Mouse (Mus musculus): ENCODE results near the gene Unc119b. TPM values are rescaled to one million over a fixed set of nuclear protein-coding genes. Genes with fewer than 3 reads are reported as not detected.
"Not testable (repeated sequence)": the region's sequence is repeated elsewhere in the genome, so short reads cannot be mapped to it uniquely, and the experiment has no call there.

The Unc119b gene
- total and polyA plus RNA-seq, 2 experiments from 2014 or later, result 16.9 to 30.0 TPM

DNA sequence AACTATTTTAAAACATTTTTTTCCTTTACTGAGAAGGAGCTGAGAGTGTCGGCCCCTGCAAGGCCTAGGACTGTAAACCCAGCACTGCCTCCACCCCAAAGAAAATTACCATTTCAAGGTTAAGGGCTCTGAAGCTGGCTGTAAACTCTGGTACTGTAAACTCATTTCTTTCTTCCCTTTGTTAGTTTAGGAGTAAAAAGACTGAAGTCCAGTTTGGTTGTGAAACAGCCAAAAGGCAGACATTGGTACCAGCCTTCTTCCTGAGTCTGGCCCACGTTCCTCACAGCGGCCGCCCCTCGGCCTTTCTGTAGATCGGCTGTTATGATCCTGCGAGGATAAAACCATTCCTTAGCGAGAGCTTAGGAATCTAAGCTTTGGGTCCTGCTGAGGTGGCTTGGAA, 20.3 kb downstream of the Unc119b start:
- Histone ChIP-seq H3K9ac (replicated peaks; ENCODE audit: low read length, poor library complexity, severe bottlenecking) (no peak overlapping the region), H3K4me1 (ENCODE audit: insufficient read depth, low read length) (peaks cover 7% of the 10 kb centered on the region), H3K9me3 (ENCODE audit: low read length) (no peaks in the 10 kb centered on the region), H3K36me3 (ENCODE audit: insufficient read depth, low read length) (no peaks in the 10 kb centered on the region), H3K27me3 (ENCODE audit: insufficient read depth, low read length) (no peaks in the 10 kb centered on the region), H3K27ac (ENCODE audit: low read depth, low read length) (no peak overlapping the region), H3K4me2 (ENCODE audit: low read depth, low read length, poor library complexity, severe bottlenecking) (no peak overlapping the region), H3K4me3 (ENCODE audit: low read depth, low read length) (no peak overlapping the region)
- TF ChIP-seq CTCF (IDR thresholded peaks at IDR 0.05), result no peak
- ATAC-seq (ENCODE audit: low FRiP score) (no peak), DNase-seq (ENCODE audit: low spot score) (no peak)
- WGBS, result 91% methylated on average over 8 of the region's 8 CpGs

- Histone ChIP-seq H3K9me3 (ENCODE audit: low read length) (no peaks in the 10 kb centered on the region), H3K4me1 (ENCODE audit: insufficient read depth, low read length) (no peaks in the 10 kb centered on the region), H3K27me3 (ENCODE audit: insufficient read depth, low read length) (no peaks in the 10 kb centered on the region), H3K4me3 (ENCODE audit: low read depth, low read length) (no peak overlapping the region), H3K27ac (ENCODE audit: low read depth, low read length) (no peak overlapping the region), H3K4me2 (ENCODE audit: low read depth, low read length, poor library complexity, severe bottlenecking) (no peak overlapping the region), H3K9ac (replicated peaks; ENCODE audit: low read length, poor library complexity, severe bottlenecking) (no peak overlapping the region), H3K36me3 (ENCODE audit: insufficient read depth, low read length) (no peaks in the 10 kb centered on the region)
- DNase-seq (ENCODE audit: low spot score) (no peak), ATAC-seq (ENCODE audit: low FRiP score) (no peak)
- 95% methylated on average over 12 of the region's 12 CpGs for WGBS
- TF ChIP-seq CTCF (IDR thresholded peaks at IDR 0.05), result no peak
These were observed 21.5 kb downstream of the Unc119b start for GRCm38 (mm10) chr5:115113244-115113643.

- DNase-seq (ENCODE audit: low spot score) (no peak), ATAC-seq (ENCODE audit: low FRiP score) (no peak)
- no peak overlapping the region for H3K9ac ChIP-seq (replicated peaks; ENCODE audit: low read length, poor library complexity, severe bottlenecking)
- H3K4me1 ChIP-seq (ENCODE audit: insufficient read depth, low read length), result no peaks in the 10 kb centered on the region
- H3K27me3 ChIP-seq (ENCODE audit: insufficient read depth, low read length), result no peaks in the 10 kb centered on the region
- no peaks in the 10 kb centered on the region for H3K9me3 ChIP-seq (ENCODE audit: low read length)
- WGBS, result 82% methylated on average over 8 of the region's 8 CpGs
- no peaks in the 10 kb centered on the region for H3K36me3 ChIP-seq (ENCODE audit: insufficient read depth, low read length)
- H3K4me3 ChIP-seq (ENCODE audit: low read depth, low read length), result no peak overlapping the region
- no peak for TF ChIP-seq CTCF (IDR thresholded peaks at IDR 0.05)
- H3K27ac ChIP-seq (ENCODE audit: low read depth, low read length), result no peak overlapping the region
- H3K4me2 ChIP-seq (ENCODE audit: low read depth, low read length, poor library complexity, severe bottlenecking), result no peak overlapping the region
These were observed 23.6 kb downstream of the Unc119b start for GRCm38 (mm10) chr5:115111156-115111555.

DNA sequence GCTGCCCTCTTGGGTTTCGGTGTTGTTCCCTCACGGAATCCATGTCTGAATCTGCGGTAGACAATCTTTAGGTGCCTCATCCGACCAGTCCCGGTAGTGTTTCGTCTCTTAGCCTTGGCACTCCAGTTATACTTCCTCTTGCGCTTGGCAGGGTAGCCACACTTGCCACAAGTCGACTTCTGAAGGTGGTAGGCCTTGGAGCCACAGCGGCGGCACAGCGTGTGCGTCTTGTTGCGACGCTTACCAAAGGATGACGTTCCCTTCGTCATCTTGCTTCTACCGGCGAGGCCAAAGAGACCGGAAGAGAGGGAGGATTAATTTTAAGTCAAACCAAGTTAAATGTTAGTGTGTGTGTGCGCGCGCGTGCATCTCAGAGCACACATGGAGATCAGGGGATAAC, 31.5 kb downstream of the Unc119b start:
- H3K4me1 ChIP-seq (ENCODE audit: insufficient read depth, low read length); H3K4me2 ChIP-seq (ENCODE audit: low read depth, low read length, poor library complexity, severe bottlenecking); H3K9me3 ChIP-seq (ENCODE audit: low read length); H3K9ac ChIP-seq (replicated peaks; ENCODE audit: low read length, poor library complexity, severe bottlenecking); H3K4me3 ChIP-seq (ENCODE audit: low read depth, low read length); H3K27ac ChIP-seq (ENCODE audit: low read depth, low read length); ATAC-seq (ENCODE audit: low FRiP score); DNase-seq (ENCODE audit: low spot score); H3K27me3 ChIP-seq (ENCODE audit: insufficient read depth, low read length): not testable (repeated sequence)
- H3K36me3 ChIP-seq (ENCODE audit: insufficient read depth, low read length), result peaks cover 12% of the 10 kb centered on the region
- WGBS, result 96% methylated on average over 23 of the region's 23 CpGs

DNA sequence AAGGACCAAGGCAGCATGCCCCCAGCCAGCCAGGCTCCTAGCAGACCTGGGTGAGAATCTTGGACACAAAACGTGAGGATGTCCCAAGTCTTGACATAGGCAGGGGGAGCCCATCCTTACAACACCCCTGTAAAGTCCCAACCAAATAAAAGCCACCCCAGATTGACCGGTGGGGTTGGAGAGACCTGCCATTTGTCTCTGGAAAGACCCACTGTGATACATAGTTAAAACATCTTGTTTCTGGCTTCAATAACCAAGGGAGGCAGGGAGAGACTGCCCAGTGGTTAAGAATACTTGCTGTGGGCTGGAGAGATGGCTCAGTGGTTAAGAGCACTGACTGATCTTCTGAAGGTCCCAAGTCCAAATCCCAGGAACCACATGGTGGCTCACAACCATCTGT, 32.5 kb downstream of the Unc119b start:
- 81% methylated on average over 2 of the region's 2 CpGs for WGBS
- H3K36me3 ChIP-seq (ENCODE audit: insufficient read depth, low read length), result peaks cover 20% of the 10 kb centered on the region
- H3K4me1 ChIP-seq (ENCODE audit: insufficient read depth, low read length), result no peaks in the 10 kb centered on the region

GRCm38 (mm10) chr5:115100473-115100872, 34.3 kb downstream of the Unc119b start:
- H3K4me1 ChIP-seq (ENCODE audit: insufficient read depth, low read length), result no peaks in the 10 kb centered on the region
- DNase-seq (ENCODE audit: low spot score) (no peak), ATAC-seq (ENCODE audit: low FRiP score) (no peak)
- no peak overlapping the region for H3K4me3 ChIP-seq (ENCODE audit: low read depth, low read length)
- H3K36me3 ChIP-seq (ENCODE audit: insufficient read depth, low read length), result peaks cover 37% of the 10 kb centered on the region
- no peaks in the 10 kb centered on the region for H3K27me3 ChIP-seq (ENCODE audit: insufficient read depth, low read length)
- no peak overlapping the region for H3K4me2 ChIP-seq (ENCODE audit: low read depth, low read length, poor library complexity, severe bottlenecking)
- H3K9ac ChIP-seq (replicated peaks; ENCODE audit: low read length, poor library complexity, severe bottlenecking), result no peak overlapping the region
- H3K9me3 ChIP-seq (ENCODE audit: low read length), result no peaks in the 10 kb centered on the region
- TF ChIP-seq CTCF (IDR thresholded peaks at IDR 0.05), result no peak
- no peak overlapping the region for H3K27ac ChIP-seq (ENCODE audit: low read depth, low read length)
- WGBS, result 91% methylated on average over 6 of the region's 6 CpGs

More for the DNA sequence above, 32.5 kb downstream of the Unc119b start:
- H3K9ac ChIP-seq (replicated peaks; ENCODE audit: low read length, poor library complexity, severe bottlenecking), result no peak overlapping the region
- no peak overlapping the region for H3K27ac ChIP-seq (ENCODE audit: low read depth, low read length)
- no peak overlapping the region for H3K4me3 ChIP-seq (ENCODE audit: low read depth, low read length)
- no peak overlapping the region for H3K4me2 ChIP-seq (ENCODE audit: low read depth, low read length, poor library complexity, severe bottlenecking)
- DNase-seq (ENCODE audit: low spot score) (no peak), ATAC-seq (ENCODE audit: low FRiP score) (no peak)
- H3K9me3 ChIP-seq (ENCODE audit: low read length), result no peaks in the 10 kb centered on the region
- no peaks in the 10 kb centered on the region for H3K27me3 ChIP-seq (ENCODE audit: insufficient read depth, low read length)
- TF ChIP-seq CTCF (IDR thresholded peaks at IDR 0.05), result no peak
